Mouse (Mus musculus) forebrain, embryonic 10.5 days (tissue): Measurements from ENCODE around the gene Tspan4. TPM values are rescaled to one million over a fixed set of nuclear protein-coding genes. Genes with fewer than 3 reads are reported as not detected.

Experiments used
- DNase-seq: peaks from one replicate; pipeline ENCODE4 v3.0.0-alpha.2; 2017; ENCODE audit warnings: low spot score; ENCODE audit errors: extremely low spot score
- H3K27ac ChIP-seq: fragments of 300-500 bp; sonication (generic); 2 replicates; pipeline ENCODE4 v1.5.1; 2016; ENCODE audit warnings: mild to moderate bottlenecking
- H3K27me3 ChIP-seq: fragments of 300-500 bp; sonication (generic); 2 replicates; pipeline ENCODE4 v1.6.1; 2016; ENCODE audit warnings: mild to moderate bottlenecking; ENCODE audit not compliant: poor library complexity, severe bottlenecking
- H3K36me3 ChIP-seq: fragments of 300-500 bp; sonication (generic); replicated peaks from 2 replicates; pipeline ENCODE4 v1.6.1; 2016; ENCODE audit warnings: mild to moderate bottlenecking, moderate library complexity
- H3K4me1 ChIP-seq: fragments of 300-500 bp; sonication (generic); 2 replicates; pipeline ENCODE4 v1.6.1; 2016
- H3K4me3 ChIP-seq: fragments of 300-500 bp; sonication (generic); 2 replicates; pipeline ENCODE4 v1.5.1; 2016; ENCODE audit warnings: mild to moderate bottlenecking, moderate library complexity
- H3K9me3 ChIP-seq: fragments of 300-500 bp; sonication (generic); 2 replicates; pipeline ENCODE4 v1.6.1; 2016; ENCODE audit warnings: mild to moderate bottlenecking, moderate library complexity
- WGBS: fragments of 180-500 bp; shearing (Covaris S2); methylation state at CpG from one replicate; pipeline ENCODE4 v1.1.7; 2016; 5-methylcytosine and 5-hydroxymethylcytosine counted together
- polyA plus RNA-seq: library from polyadenylated mRNA; unstranded; fragments of >200 nt; fragmentation: Nextera tagmentation; extraction: Ambion mirVana; gene quantifications from 2 replicates; pipeline ENCODE4 v1.2.1, GENCODE M21; 2016

Gene Tspan4
- polyA plus RNA-seq, 1 experiment from 2014 or later: 31.4 TPM

DNA sequence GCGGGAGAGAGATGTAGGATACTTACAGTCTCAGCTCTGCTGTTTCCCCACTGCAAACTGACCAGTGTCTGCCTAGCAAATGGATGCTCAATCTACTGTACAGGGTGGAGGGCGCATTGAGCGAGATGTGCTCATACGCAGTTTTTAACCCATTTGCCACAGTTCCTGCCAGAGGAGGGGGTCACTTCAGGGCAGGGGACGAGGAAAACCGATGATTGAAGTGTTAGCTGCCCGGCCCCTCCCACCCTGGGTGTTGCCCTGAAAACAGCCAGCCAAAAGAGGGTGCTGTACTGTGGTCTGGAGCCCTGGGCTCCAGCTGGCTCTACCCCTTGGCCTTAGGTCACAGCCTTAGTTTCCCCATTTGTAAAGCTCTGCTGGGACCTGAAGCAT, 1.9 kb downstream of the Tspan4 start:
- peaks cover 40% of the 10 kb centered on the region for H3K27me3 ChIP-seq
- 25% methylated on average over 7 of the region's 7 CpGs for WGBS
- peak overlapping the region; percentile 99 for H3K27ac ChIP-seq
- peaks cover 10% of the 10 kb centered on the region for H3K36me3 ChIP-seq
- no peak for DNase-seq
- H3K9me3 ChIP-seq: no peaks in the 10 kb centered on the region
- peak overlapping the region; percentile 88 for H3K4me3 ChIP-seq
- peaks cover 62% of the 10 kb centered on the region for H3K4me1 ChIP-seq

DNA sequence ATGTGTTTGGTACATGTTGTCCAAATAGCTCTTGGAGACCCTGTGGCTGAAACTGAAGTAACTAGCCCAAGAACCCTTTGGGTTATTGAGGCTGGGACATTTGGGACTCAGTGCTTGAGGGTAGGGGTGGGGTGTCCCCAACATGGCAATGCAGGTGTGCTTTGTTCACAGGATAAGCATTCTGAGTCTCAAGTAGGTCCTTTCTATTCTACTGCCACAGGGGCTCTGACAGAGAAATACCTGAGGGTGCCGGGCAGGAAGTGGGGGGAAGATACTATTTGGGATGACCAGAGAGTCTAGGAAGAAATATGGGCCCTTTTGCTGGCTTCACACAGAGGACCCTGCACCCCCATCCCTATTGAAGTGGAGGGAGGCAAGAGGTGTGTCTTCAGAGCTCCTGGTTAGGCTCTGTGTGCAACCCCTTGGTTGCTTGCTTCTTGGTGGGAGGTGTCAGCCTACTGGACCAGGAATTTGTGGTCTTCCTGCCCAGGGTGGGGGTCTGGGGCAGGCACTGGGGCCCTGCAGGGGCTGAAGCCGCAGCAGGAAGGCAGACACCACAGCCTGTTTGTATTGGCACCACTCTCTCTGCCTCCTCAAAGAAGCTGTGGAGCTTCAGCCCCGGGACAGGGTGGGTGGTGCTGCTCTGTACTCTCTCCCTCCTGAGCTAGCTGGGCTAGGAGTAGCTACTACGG, 2.7 kb downstream of the Tspan4 start:
- Histone ChIP-seq H3K36me3 (peaks cover 2% of the 10 kb centered on the region), H3K4me3 (no peak overlapping the region), H3K27me3 (peaks cover 48% of the 10 kb centered on the region), H3K27ac (peak overlapping the region; percentile 26; the same call in 1 of the 2 replicates), H3K4me1 (peaks cover 68% of the 10 kb centered on the region), H3K9me3 (no peaks in the 10 kb centered on the region)
- no peak for DNase-seq
- 83% methylated on average over 4 of the region's 4 CpGs for WGBS

DNA sequence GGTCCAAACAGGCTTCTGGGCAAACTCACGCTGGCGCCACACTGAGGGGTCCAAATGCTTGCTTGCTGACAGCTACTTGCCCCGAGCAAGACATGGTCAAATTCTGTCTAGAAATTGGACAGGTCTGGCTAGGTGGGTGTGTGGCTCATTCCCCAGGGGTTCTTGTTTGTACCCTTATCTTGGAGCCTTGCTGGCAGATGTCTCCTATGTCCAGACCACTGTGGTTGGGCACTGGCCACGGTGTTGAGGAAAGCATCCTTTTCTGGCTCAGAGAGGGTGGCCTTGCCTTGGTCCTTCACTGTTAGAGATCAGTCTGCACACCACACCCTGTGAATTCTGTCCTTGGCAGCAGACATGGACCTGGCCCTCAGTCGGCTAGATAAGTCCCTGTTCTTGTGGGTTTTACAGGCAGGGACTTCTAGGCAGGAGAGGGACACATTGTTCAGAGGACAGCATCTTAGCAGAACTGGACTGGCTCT, 3.3 kb downstream of the Tspan4 start:
- DNase-seq: no peak
- WGBS: 84% methylated on average over 5 of the region's 5 CpGs
- peaks cover 70% of the 10 kb centered on the region for H3K4me1 ChIP-seq
- H3K27me3 ChIP-seq: peaks cover 53% of the 10 kb centered on the region
- H3K9me3 ChIP-seq: no peaks in the 10 kb centered on the region
- no peak overlapping the region for H3K4me3 ChIP-seq
- no peaks in the 10 kb centered on the region for H3K36me3 ChIP-seq
- H3K27ac ChIP-seq: no peak overlapping the region

DNA sequence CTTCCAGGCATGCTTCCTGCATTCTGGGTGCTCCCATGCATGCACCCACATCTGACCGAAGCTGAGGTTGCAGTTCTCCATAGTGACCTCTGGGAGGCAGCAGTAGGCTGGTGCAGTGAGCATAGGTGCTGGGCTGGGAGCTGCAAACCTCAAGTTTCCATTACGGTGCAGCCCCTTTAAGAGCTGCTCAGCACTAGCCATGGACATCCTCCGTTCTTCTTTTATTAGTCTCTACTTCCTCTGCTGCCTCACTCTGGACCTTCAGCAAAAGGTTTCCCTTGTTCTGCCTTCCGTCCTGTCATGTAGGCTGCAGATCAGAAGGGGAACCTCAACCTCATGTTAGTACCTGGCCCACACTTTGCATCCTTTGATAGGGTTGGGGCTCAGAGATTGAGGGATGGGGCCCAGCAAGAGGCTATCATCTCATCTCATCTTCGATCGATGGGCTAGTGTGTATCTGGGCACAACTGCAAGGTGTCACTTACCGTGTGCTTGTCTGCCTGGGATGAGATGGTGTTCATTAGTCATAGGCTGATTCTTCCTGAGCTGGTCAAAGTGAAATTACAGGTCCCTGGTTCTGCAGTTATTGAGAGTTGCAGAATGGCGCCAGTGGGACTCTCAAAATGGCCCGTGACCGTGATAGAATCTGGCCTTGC, 5.9 kb downstream of the Tspan4 start:
- Histone ChIP-seq H3K27ac (peak overlapping the region; percentile 82; the same call in 1 of the 2 replicates), H3K4me3 (peak overlapping the region; percentile 76), H3K9me3 (no peaks in the 10 kb centered on the region), H3K36me3 (no peaks in the 10 kb centered on the region), H3K27me3 (peaks cover 59% of the 10 kb centered on the region), H3K4me1 (peaks cover 54% of the 10 kb centered on the region)
- 10% methylated on average over 10 of the region's 10 CpGs for WGBS
- peak; percentile 61 for DNase-seq

DNA sequence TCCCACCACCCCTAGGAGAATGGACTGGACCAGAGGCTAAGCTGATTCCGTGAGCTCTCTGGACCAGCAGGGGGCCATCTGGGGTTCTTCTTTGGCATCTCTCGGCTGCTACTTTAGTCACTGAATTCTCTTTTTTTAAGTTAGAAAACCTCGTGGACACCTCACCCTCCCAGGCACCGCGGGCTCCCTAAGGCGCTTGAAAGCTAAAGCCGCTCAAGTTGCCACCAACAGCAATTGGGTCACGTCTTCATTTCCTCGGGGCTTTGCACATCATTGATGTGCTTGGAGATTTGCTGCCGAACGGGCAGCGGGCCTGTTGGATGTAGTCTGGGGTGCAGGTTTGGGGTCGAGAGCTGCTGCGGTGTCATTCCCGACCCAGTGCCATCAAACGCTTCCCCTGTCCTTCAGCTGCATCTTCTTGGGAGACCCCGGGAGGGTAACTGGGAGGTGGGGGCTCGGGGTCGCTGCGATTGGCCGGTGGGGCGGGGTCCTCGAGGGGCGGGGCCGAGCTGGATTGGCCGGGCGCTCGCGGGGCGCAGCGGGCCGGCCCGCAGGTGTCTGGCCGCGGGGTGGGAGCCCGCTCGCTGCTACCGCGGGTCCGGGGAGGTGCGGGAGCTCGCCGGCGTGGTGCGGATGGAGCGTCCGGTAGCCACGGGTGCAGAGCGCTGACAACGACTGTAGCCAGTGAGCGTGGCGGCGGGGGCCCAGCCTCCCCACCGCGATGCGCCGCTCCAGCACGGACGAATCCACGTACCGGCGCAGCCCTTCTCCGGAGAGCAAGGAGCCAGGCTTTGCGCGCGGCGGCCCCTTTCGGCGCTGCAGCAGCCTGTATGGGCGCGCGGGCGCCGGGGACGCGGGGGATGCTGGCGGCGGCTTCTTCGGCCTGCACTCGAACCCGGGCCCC, 6.7 kb downstream of the Tspan4 start:
- Histone ChIP-seq H3K9me3 (no peaks in the 10 kb centered on the region), H3K27me3 (peaks cover 51% of the 10 kb centered on the region), H3K36me3 (no peaks in the 10 kb centered on the region; the same call in 1 of the 2 replicates), H3K4me3 (peak overlapping the region; percentile 76), H3K27ac (peak overlapping the region; percentile 82), H3K4me1 (peaks cover 46% of the 10 kb centered on the region)
- peak; percentile 71 for DNase-seq
- WGBS: under 1% methylated on average over 81 of the region's 81 CpGs

DNA sequence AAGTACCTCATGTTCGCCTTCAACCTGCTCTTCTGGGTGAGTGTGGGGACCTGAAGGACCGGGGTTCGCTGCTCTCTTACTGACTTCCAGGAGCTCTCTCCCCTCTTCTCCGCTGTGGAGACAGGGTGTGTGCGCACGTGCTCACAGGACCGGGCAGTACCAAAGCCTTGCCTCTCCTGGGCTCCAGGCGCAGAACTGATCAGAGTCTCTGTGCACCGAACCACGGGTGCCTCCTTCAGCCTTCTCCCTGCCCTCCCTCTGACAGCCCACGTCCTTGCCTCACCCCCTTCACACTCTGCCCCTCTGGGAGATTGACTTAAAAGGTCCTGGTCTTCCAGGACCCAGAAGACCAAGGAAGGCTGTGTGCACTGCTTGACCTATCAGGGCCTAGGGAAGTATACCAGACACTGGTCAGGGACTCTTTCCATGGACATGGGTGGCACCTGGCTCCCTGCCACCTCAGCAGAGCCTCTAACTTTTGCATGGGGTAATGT, 7.5 kb downstream of the Tspan4 start:
- Histone ChIP-seq H3K9me3 (no peaks in the 10 kb centered on the region), H3K4me3 (peak overlapping the region; percentile 76), H3K36me3 (no peaks in the 10 kb centered on the region; the same call in 1 of the 2 replicates), H3K27me3 (peaks cover 43% of the 10 kb centered on the region), H3K4me1 (peaks cover 38% of the 10 kb centered on the region), H3K27ac (peak overlapping the region; percentile 82)
- DNase-seq: no peak
- 10% methylated on average over 11 of the region's 11 CpGs for WGBS

DNA sequence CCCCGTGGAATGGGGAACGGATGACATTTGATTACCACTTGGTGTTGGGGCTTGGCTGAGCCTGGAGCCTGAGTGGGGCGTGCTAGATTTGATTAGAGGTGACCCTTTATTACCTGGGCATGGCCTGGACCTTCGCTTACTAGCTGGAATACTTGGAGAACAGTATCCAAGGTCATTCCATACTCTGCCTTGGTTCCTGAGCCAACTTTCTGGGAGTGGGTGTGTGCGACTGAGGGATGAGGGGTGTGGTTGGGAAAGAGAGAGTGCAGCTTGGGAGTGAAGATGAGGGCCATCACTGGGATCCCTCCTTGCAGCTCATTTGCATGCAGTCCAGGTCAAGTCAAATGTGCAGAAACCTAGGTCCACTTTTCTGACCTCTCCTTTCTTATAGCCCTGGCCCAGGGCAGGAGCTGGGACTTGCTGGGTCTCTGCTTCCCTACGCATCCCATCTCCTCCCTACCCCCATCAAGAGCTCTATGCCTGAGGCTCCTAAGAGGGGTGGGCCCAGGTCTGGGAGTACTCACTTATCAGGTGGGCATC, 8.1 kb downstream of the Tspan4 start:
- no peak for DNase-seq
- H3K27me3 ChIP-seq: peaks cover 37% of the 10 kb centered on the region
- 71% methylated on average over 6 of the region's 6 CpGs for WGBS
- no peak overlapping the region for H3K27ac ChIP-seq
- peaks cover 32% of the 10 kb centered on the region for H3K4me1 ChIP-seq
- H3K4me3 ChIP-seq: peak overlapping the region; percentile 76
- no peaks in the 10 kb centered on the region for H3K9me3 ChIP-seq
- no peaks in the 10 kb centered on the region; the same call in 1 of the 2 replicates for H3K36me3 ChIP-seq

DNA sequence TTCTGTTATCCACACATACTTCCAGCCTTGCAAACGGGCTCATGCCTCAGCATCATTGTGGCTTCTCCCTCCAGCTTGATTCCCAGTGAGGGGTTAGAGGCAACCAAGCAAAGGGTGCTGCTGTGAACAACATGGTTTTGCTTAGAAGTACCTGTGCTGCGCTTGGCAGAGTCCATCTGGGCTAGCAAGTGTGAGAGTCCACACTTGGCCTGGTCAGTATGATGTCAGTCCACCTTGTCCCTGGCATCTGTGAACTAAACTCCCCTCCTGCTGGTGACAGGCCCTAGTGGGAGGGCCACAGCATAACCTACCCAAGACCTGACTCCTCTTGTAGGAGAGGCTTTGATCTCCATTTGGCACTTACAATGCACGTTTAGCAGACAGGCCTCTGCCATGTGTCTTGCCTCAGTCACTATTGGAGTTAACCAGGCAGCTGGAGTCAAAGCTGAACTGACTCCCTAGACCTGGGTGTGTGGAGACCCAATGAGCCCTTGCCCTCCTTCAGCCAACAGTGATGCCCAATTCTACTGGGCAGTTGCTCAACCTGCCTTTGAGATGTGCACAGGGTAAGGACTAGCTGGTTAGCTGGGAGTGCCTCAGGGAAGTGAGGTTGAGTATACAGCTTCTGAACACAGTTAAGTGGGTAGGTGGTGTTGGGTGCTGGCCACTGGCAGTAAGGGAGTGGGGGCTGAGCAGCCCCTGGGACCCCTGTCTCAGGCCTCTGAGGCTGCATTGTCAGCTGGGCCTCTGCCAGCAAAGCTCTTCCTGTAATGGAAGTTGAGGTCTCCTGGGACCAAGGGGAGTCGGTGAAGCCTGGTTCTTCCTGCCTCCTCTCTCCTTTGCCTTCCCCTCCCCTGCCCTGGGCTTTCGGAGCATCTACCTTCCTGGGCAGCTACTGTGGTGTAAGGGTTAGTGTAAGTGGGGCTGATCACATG, 9.4 kb downstream of the Tspan4 start:
- H3K4me1 ChIP-seq: peaks cover 30% of the 10 kb centered on the region
- WGBS: 81% methylated on average over 5 of the region's 5 CpGs
- H3K27ac ChIP-seq: no peak overlapping the region
- no peaks in the 10 kb centered on the region for H3K9me3 ChIP-seq
- DNase-seq: no peak
- H3K36me3 ChIP-seq: no peaks in the 10 kb centered on the region; the same call in 1 of the 2 replicates
- H3K27me3 ChIP-seq: peaks cover 35% of the 10 kb centered on the region
- no peak overlapping the region for H3K4me3 ChIP-seq

DNA sequence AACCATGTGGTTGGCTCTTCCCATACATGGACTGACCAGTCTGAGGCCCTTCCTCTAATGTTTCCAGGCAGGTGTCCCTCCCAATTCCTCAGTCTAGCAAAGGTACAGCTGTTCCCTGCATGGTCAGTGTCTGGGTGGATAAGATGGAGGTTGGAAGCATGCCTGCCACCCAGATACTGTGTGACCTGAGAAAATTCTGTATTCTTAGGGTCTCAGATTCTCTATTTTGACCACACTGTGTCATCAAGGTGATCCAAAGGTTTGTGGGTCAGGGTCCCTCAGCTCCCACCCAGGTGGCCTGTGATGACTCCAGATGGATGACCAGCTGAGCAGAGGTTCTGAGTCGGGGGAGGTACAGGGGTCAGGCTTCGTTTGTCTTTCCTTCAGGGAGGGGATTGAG, 10.1 kb downstream of the Tspan4 start:
- Histone ChIP-seq H3K4me3 (no peak overlapping the region), H3K36me3 (no peaks in the 10 kb centered on the region; the same call in 1 of the 2 replicates), H3K4me1 (peaks cover 30% of the 10 kb centered on the region), H3K9me3 (no peaks in the 10 kb centered on the region), H3K27me3 (peaks cover 35% of the 10 kb centered on the region), H3K27ac (no peak overlapping the region)
- WGBS: 82% methylated on average over 2 of the region's 2 CpGs
- no peak for DNase-seq

DNA sequence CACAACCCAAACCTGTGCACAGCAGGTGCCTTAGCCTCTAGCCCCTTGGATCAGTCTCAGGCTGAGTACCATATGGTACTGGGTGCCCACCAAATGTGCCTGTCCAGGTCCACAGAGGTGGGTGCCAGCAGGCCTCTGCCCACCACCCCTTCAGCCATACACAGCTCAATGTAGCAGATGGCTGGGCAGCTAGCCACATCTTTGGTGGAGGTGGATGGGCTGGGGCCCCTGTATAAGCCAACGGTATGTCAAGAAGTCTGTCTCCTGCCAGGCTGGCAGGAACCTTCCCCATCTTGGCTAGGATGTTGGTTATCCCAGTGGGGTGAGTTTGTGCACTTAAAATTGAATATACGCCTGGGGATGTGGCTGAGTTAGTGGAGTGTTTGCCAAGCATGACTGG, 10.6 kb downstream of the Tspan4 start:
- Histone ChIP-seq H3K9me3 (no peaks in the 10 kb centered on the region), H3K4me3 (no peak overlapping the region), H3K36me3 (peaks cover 2% of the 10 kb centered on the region; the same call in 1 of the 2 replicates), H3K27ac (no peak overlapping the region), H3K27me3 (peaks cover 35% of the 10 kb centered on the region), H3K4me1 (peaks cover 30% of the 10 kb centered on the region)
- WGBS: 86% methylated on average over 2 of the region's 2 CpGs
- no peak for DNase-seq

DNA sequence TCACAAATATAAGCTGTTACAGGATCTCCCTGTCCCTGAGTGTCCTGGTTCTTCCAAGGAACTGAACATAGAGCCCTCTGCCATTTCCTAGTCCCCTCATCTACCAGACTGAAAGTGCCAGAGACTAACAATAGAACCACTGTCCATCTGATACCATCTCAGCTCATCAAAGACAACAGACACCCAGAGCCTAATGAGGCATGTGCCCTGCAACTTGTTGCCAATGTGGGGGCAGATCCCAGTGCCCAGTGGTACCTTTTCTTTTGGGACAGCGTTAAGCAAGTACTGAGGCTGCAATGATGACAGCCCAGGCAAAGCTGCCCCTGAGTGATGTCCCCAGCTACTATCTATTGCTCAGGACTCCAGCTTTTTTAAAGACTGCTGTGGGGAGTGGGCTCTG, 11.2 kb downstream of the Tspan4 start:
- peaks cover 24% of the 10 kb centered on the region for H3K4me1 ChIP-seq
- no peak for DNase-seq
- H3K27ac ChIP-seq: no peak overlapping the region
- H3K4me3 ChIP-seq: no peak overlapping the region
- peaks cover 32% of the 10 kb centered on the region for H3K27me3 ChIP-seq
- WGBS: 97% methylated on average over 1 of the region's 1 CpGs
- no peaks in the 10 kb centered on the region for H3K9me3 ChIP-seq
- H3K36me3 ChIP-seq: peaks cover 8% of the 10 kb centered on the region
